Mouse (Mus musculus) heart, adult 2 months (tissue): ENCODE data around the gene Tmem104.

Experiments
- CTCF ChIP-seq: fragments of 200-600 bp; IDR thresholded peaks from 2 replicates; pipeline ENCODE4 v1.8.1; 2022; ENCODE audit warnings: antibody characterized with exemption, mild to moderate bottlenecking, moderate library complexity
- EP300 ChIP-seq: fragments of 200-500 bp; IDR thresholded peaks from 2 replicates; pipeline ENCODE4 v1.6.1; 2011; ENCODE audit warnings: low read depth, low read length, control low read depth; ENCODE audit not compliant: insufficient read depth
- POLR2A ChIP-seq: fragments of 200-500 bp; IDR thresholded peaks from 2 replicates; pipeline ENCODE4 v1.6.1; 2011; ENCODE audit warnings: mild to moderate bottlenecking, low read depth, low read length, control low read depth; ENCODE audit not compliant: insufficient read depth

GRCm38 (mm10) chr11:115275954-115276353 is 88.7 kb downstream of the Tmem104 start:
- TF ChIP-seq CTCF = no peak
- no peak for TF ChIP-seq POLR2A
- TF ChIP-seq EP300 = no peak
